Mouse (Mus musculus): ENCODE data around the gene Wdr1.

GRCm38 (mm10) chr5:38540898-38541297 lies 22.1 kb downstream of the Wdr1 start:
- TF ChIP-seq CTCF (IDR thresholded peaks at IDR 0.05) (no peak), EP300 (IDR thresholded peaks at IDR 0.05) (no peak)

Measured in lung, postnatal 0 days (tissue).